Mouse (Mus musculus) thymus, adult 2 months (tissue): ENCODE data around the gene Zfp980.
"Not testable (repeated sequence)": the region's sequence is repeated elsewhere in the genome, so short reads cannot be mapped to it uniquely, and the experiment has no call there.

Experiments
- CTCF ChIP-seq: fragments of 200-500 bp; IDR thresholded peaks from 2 replicates; pipeline ENCODE4 v1.5.1; 2012; ENCODE audit warnings: mild to moderate bottlenecking, control low read depth, low read length, moderate library complexity, borderline replicate concordance; ENCODE audit not compliant: control insufficient read depth, poor library complexity, insufficient read depth; ENCODE audit errors: extremely low read depth
- POLR2A ChIP-seq: fragments of 200-500 bp; IDR thresholded peaks from 2 replicates; pipeline ENCODE4 v1.6.1; 2012; ENCODE audit warnings: mild to moderate bottlenecking, low read length, control low read depth, moderate library complexity; ENCODE audit not compliant: control insufficient read depth, poor library complexity, insufficient read depth; ENCODE audit errors: extremely low read depth

GRCm38 (mm10) chr4:145670385-145670784 lies at the start of gene Zfp980:
- not testable (repeated sequence) for TF ChIP-seq CTCF, POLR2A
